Mouse (Mus musculus): Measurements from ENCODE around the gene Fcer1g.

Gene Fcer1g

GRCm38 (mm10) chr1:171220871-171221270 is 13.3 kb downstream of the Fcer1g start:
- peak; percentile 80 to 91 for DNase-seq (ENCODE audit: low spot score in 2 of 2)

- no peak for DNase-seq (ENCODE audit: low spot score in 2 of 2)
Measured at GRCm38 (mm10) chr1:171216241-171216955, 17.8 kb downstream of the Fcer1g start.

GRCm38 (mm10) chr1:171213801-171214496 is 20.2 kb downstream of the Fcer1g start, which contains the start of gene Nr1i3:
Gene Nr1i3 (plus strand): TSS chr1:171213970.
- DNase-seq (ENCODE audit: low spot score in 2 of 2): no peak

GRCm38 (mm10) chr1:171212854-171213253 is 21.3 kb downstream of the Fcer1g start:
- DNase-seq (ENCODE audit: low spot score in 2 of 2): no peak

GRCm38 (mm10) chr1:171209409-171209808 is 24.8 kb downstream of the Fcer1g start:
- DNase-seq (ENCODE audit: low spot score in 2 of 2): no peak

- DNase-seq (ENCODE audit: low spot score in 2 of 2): no peak
Measured at GRCm38 (mm10) chr1:171205704-171206493, 28.3 kb downstream of the Fcer1g start.

GRCm38 (mm10) chr1:171204249-171204644 is 29.9 kb downstream of the Fcer1g start:
- DNase-seq (ENCODE audit: low spot score in 2 of 2): no peak

- DNase-seq (ENCODE audit: low spot score in 2 of 2): no peak
Measured at GRCm38 (mm10) chr1:171203471-171204248, 30.5 kb downstream of the Fcer1g start.

GRCm38 (mm10) chr1:171200769-171201168 is 33.4 kb downstream of the Fcer1g start:
- no peak for DNase-seq (ENCODE audit: low spot score in 2 of 2)

GRCm38 (mm10) chr1:171199532-171199931 is 34.6 kb downstream of the Fcer1g start:
- DNase-seq (ENCODE audit: low spot score in 2 of 2): no peak

GRCm38 (mm10) chr1:171195887-171196397 is 38.2 kb downstream of the Fcer1g start, which contains the start of gene Pcp4l1:
Gene Pcp4l1 (minus strand): TSS chr1:171196268.
- no peak for DNase-seq (ENCODE audit: low spot score in 2 of 2)

- no peak for DNase-seq (ENCODE audit: low spot score in 2 of 2)
Measured at GRCm38 (mm10) chr1:171195046-171195822, 38.9 kb downstream of the Fcer1g start.

GRCm38 (mm10) chr1:171193911-171194830 is 40.0 kb downstream of the Fcer1g start:
- no peak for DNase-seq (ENCODE audit: low spot score in 2 of 2)

GRCm38 (mm10) chr1:171193093-171193840 is 40.9 kb downstream of the Fcer1g start:
- no peak for DNase-seq (ENCODE audit: low spot score in 2 of 2)

GRCm38 (mm10) chr1:171192283-171192682 is 41.9 kb downstream of the Fcer1g start:
- DNase-seq (ENCODE audit: low spot score in 2 of 2): no peak

- DNase-seq (ENCODE audit: low spot score in 2 of 2): no peak
Measured at GRCm38 (mm10) chr1:171190832-171191231, 43.3 kb downstream of the Fcer1g start.

- no peak for DNase-seq (ENCODE audit: low spot score in 2 of 2)
Measured at GRCm38 (mm10) chr1:171189476-171190114, 44.6 kb downstream of the Fcer1g start.

GRCm38 (mm10) chr1:171189046-171189445 is 45.1 kb downstream of the Fcer1g start:
- no peak for DNase-seq (ENCODE audit: low spot score in 2 of 2)
